Mouse (Mus musculus): ENCODE measurements at regions not wholly inside any gene's neighbourhood (a gene's known extent, or its start where the extent isn't known, plus 50 kb on each side); places are given as distances from the start of the nearest gene placed in this dataset.

DNA sequence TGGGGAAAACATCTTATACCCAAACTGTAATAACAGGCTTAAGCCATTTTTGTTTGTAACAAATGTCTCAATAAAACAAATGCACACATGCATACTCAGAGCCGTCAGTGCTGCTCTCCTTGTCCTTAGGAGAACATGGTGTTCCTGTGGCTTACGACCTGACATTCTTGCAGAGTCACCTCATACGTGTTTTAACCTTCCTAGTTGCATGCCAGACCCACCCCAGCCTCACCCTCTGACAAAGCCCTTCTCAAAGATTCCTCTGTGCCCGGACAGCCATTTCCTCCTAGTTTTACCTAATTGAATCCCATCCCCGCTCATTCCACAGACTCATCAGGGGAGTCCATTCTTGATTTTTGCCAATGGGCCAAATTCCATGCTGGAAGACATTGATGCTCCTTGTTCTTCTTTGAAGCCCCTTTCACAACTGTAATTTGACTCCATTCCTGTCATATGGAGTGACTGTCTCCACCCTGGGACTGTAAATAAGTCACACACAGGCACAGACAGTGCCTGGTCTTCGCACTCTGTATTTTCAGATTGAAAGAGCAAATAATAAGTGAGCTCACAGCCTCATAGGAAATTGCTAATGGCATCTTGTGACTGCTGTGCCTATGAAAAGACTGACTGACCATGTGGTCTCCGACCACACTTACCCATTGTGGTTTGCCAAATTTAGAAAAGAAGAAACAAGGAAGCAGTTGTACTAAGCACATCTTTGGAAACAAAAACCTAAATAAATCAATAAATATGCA, 206.6 kb upstream of the Gmds start:
- DNase-seq (ENCODE audit: low read depth, low spot score): no peak

DNA sequence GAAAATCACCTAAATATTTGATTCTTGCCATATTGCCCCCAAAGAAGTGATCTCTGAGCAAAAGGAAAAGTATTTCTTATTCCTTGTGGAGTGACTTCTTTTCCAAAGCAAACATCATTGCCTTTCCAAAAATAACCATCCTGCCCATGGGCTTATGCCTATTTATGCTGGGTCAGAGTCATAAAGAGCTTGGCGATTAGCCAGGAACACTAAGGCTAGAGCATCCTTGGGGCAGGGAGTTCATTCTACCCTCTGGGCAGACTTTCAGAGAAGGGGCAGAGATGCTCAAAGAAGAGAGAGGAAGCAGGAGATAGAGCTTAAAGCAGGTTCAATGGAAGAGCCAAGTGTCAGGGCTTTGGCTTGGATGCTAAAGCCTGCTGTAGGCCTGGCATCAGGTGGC, 203.1 kb upstream of the Gmds start:
- no peak for DNase-seq (ENCODE audit: low read depth, low spot score)

DNA sequence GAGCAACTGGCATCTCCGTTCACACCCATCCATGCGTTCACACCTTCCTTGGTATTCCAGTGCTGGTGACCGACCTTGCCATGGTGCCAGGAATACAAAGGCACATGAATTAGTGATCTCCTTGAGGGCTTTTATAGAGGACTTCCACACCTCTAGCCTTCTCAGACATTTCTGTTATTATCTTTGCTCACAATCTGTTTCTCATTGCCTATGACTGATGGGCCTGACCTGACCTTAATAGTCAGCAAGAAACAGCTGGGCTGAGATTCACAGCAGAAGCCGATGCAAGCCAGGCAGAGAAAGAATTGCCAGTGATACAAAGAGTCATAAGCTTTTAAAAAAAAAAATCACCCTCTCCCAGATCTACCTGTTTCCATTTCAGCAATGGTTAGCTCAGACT, 197.7 kb upstream of the Gmds start:
- DNase-seq (ENCODE audit: low read depth, low spot score): no peak

GRCm38 (mm10) chr13:32535602-32536001, 197.1 kb upstream of the Gmds start:
- no peak for DNase-seq (ENCODE audit: low read depth, low spot score)

DNA sequence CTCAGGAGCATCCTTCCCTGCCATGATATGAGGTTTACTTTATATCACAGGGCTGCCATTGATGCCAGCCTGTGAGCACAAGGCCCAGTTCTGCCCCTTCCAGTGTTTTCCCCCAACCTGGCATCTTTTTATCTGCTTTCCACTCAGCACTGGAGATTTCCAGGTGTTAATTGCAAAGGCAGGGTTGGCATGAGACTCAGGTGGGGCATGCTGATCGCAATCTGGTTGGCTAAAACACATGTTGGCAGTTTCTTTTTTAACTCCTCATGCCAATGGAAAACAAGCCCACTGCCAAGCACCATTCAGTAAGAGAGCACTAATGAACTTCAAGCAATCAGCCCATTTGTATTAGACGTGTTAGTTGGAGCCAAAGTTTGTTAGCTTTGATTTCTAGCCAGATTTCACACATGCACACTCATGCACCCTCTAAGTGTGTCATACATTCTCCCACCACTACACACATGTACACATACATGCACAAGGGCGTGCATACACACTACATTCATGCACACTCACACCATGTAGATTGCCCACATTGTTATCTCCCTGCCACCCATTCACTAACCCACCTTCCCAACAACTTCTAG, 192.5 kb upstream of the Gmds start:
- no peak for DNase-seq (ENCODE audit: low read depth, low spot score)

DNA sequence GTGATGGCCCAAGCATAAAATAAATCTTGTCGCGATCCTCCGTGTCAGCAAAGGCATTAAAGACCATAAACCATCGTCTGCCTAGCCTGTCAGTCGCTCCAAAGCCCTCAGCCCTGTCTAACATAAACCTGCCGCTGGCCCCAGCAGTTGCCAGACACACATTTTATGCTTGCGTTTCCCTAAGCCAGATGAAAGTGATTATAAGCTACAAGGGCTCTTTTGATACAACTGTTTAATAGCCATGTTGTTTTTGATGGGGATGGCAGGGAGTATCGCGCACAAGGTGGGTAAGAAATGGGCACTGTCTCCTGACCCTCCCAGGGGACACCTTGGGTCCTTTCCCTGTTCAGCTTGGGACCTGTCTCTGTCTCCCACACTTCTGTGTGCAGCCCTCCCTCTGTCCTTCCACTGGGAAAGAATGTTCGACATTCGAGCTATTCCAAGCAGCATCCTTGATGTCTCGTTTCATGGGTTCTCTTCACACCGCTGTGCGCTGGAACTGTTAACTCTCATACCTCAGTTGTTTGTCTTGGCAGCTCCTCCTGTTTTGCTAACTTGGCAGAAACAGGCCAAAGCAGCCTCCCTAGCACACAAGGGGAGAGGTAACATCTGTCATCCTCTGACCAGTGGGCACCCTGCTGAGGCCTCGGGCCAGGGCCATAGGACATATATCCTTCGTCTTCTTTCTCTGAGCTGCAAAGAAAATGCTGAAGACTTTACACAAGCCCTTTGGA, 180.2 kb upstream of the Gmds start:
- no peak for DNase-seq (ENCODE audit: low read depth, low spot score)

DNA sequence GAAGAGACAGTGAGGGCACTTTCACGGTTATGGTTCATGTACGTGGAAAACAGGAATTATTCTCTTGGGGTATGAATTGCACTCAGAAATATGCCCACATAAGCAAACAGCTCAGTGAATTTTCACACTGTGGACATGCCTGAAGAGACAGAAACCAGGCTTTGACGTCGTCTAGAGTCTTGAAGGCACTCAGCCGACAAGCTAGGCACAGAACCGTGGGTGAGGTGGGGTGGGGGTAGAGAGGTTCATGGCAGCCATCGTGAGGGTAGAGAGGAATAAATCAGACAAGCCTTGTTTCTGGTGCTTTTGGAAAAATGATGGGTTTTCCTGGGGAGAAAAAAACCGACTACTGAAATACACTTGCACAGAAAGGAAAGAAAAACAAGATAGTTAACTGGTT, 179.0 kb upstream of the Gmds start:
- DNase-seq (ENCODE audit: low read depth, low spot score): no peak

GRCm38 (mm10) chr13:32509231-32510023, 170.9 kb upstream of the Gmds start:
- DNase-seq (ENCODE audit: low read depth, low spot score): peak; percentile 12

DNA sequence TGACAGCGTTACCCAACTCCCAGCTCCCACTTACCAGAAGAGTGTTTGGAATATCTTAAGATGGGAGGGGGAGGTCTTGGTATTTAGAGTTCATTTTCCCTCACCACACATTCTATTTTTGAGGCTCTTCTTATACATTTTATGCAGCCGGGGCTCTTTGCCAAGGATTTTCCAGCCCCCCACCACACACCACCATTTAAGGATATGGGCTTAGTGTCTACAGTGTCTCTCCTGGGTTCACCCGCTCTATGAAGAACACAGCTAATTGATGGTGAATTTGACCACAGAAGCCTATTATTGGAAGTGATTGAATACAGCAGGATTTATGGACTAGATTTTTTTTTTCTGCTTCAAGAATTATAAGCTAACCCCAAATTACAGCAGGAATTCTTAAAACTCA, 169.9 kb upstream of the Gmds start:
- DNase-seq (ENCODE audit: low read depth, low spot score): no peak

GRCm38 (mm10) chr13:32507825-32508224, 169.3 kb upstream of the Gmds start:
- no peak for DNase-seq (ENCODE audit: low read depth, low spot score)

GRCm38 (mm10) chr13:32498205-32498790, 159.8 kb upstream of the Gmds start:
- no peak for DNase-seq (ENCODE audit: low read depth, low spot score)

GRCm38 (mm10) chr13:32496263-32496662, 157.7 kb upstream of the Gmds start:
- DNase-seq (ENCODE audit: low read depth, low spot score): no peak

- peak; percentile 44 for DNase-seq (ENCODE audit: low read depth, low spot score)
These were observed 156.5 kb upstream of the Gmds start for GRCm38 (mm10) chr13:32495063-32495462.

DNA sequence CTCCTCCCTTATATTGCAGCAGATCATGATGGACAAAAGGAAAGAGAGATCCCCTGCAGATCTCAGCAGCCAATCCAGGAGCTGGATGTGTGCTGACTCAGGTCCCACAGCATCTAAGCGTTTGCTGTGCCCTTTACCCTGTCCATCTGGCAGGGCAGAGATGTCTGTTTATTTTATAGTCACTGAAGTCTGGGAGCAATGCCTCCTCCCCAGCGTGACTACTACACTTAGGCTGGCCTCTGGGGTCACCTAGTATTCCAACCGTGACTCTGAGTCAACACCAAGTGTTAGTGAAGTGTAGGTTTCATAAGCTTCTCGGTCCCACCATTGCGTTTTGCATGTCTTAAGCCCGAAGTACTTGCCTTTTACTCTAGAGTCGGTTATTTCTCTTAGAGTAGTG, 155.3 kb upstream of the Gmds start:
- DNase-seq (ENCODE audit: low read depth, low spot score): no peak

DNA sequence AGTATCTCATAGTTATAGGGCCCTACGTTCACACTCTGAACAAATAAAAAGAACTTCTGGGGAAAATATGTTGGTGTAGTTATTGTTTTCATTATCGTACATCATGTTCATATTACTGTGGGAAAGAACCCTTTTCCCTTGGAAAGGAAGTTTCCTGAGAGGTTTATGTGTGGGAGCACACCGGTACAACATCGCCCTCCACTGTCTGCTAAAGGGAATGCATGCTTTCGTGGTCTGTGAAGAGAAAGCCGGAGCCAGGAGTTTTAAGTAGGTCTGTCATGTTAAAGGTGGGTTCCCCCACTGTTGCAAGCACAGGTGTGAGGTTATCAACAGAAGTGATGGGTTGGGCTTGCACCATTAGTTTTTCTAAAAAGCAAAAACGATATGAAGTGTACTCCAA, 154.8 kb upstream of the Gmds start:
- DNase-seq (ENCODE audit: low read depth, low spot score): peak; percentile 56

GRCm38 (mm10) chr13:32492566-32492965, 154.0 kb upstream of the Gmds start:
- no peak for DNase-seq (ENCODE audit: low read depth, low spot score)

GRCm38 (mm10) chr13:32481444-32482058, 143.0 kb upstream of the Gmds start:
- no peak for DNase-seq (ENCODE audit: low read depth, low spot score)

- DNase-seq (ENCODE audit: low read depth, low spot score): peak; percentile 41
These were observed 141.5 kb upstream of the Gmds start for GRCm38 (mm10) chr13:32480029-32480428.

DNA sequence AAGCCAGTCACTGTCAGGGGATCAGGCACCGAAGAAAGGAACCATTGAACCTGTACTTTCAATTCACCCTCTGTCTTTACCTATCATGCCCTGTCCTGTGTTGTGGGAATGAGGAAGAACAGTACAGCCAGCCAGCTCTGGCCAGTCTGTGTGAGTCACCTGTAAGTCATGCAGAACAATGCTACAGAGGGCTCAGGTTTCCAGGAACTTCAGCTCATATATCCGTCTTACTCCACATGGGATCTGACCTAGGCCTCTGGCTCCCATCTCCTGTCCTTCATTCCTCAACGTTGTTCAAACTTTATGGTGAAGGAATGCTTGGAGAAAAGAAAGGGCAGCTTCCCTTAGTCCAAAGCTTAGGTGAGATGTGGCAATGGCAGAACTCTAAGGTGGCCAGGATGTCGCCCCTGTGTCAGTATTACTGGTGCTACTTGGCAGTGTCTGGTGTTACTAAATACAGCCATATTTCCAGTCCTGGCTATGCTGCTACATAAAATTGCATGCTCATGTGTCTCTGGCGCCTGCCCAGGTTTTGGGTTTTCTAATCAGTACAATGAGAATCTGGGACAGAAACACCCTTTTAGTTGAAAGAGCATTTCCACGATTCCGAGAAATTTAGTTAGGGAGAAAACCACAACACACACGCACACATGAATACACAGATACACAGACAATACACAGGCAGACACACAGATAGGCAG, 140.7 kb upstream of the Gmds start:
- peak; percentile 47 for DNase-seq (ENCODE audit: low read depth, low spot score)

GRCm38 (mm10) chr13:32465787-32466186, 127.2 kb upstream of the Gmds start:
- DNase-seq (ENCODE audit: low read depth, low spot score): no peak

Data from skeletal muscle tissue, adult 2 months (tissue).